Mouse (Mus musculus): ENCODE results near the gene Sarnp.
A peak's percentile ranks its signal among the peaks of the same experiment; 100 is the strongest.

Gene Sarnp

GRCm38 (mm10) chr10:128817033-128817432 is at the start of gene Sarnp:
Sarnp (plus strand) TSS chr10:128817333.
- no peak for DNase-seq

GRCm38 (mm10) chr10:128772895-128773294 is 44.2 kb upstream of the Sarnp start:
- DNase-seq, result no peak

GRCm38 (mm10) chr10:128773685-128774084 is 43.4 kb upstream of the Sarnp start:
- DNase-seq, result no peak

- DNase-seq, result no peak
Measured at GRCm38 (mm10) chr10:128778441-128778840, 38.7 kb upstream of the Sarnp start.

- no peak for DNase-seq
Measured at GRCm38 (mm10) chr10:128779011-128779795, 37.9 kb upstream of the Sarnp start.

GRCm38 (mm10) chr10:128780200-128780599 is 36.9 kb upstream of the Sarnp start:
- DNase-seq, result no peak

- DNase-seq, result no peak
Measured at GRCm38 (mm10) chr10:128790398-128791124, 26.6 kb upstream of the Sarnp start, which contains the start of gene Mmp19. Mmp19 (plus strand) TSS chr10:128790910.

GRCm38 (mm10) chr10:128792041-128792440 is 25.1 kb upstream of the Sarnp start:
- no peak for DNase-seq

- DNase-seq, result no peak
Measured at GRCm38 (mm10) chr10:128793258-128793657, 23.9 kb upstream of the Sarnp start.

GRCm38 (mm10) chr10:128794391-128794790 is 22.7 kb upstream of the Sarnp start:
- no peak for DNase-seq

GRCm38 (mm10) chr10:128795581-128795980 is 21.6 kb upstream of the Sarnp start:
- no peak for DNase-seq

GRCm38 (mm10) chr10:128798676-128799075 is 18.5 kb upstream of the Sarnp start:
- no peak for DNase-seq

- DNase-seq, result no peak
Measured at GRCm38 (mm10) chr10:128801981-128802495, 15.1 kb upstream of the Sarnp start.

GRCm38 (mm10) chr10:128802956-128803355 is 14.2 kb upstream of the Sarnp start:
- no peak for DNase-seq

GRCm38 (mm10) chr10:128803361-128803760 is 13.8 kb upstream of the Sarnp start:
- DNase-seq, result no peak

GRCm38 (mm10) chr10:128803771-128804270 is 13.3 kb upstream of the Sarnp start, which contains the start of gene Dnajc14:
Dnajc14 (plus strand) TSS chr10:128804062.
- DNase-seq, result peak; percentile 79

GRCm38 (mm10) chr10:128804271-128805091 is 12.7 kb upstream of the Sarnp start, which contains the start of gene Tmem198b:
Tmem198b (minus strand) TSS chr10:128804370.
- DNase-seq, result peak; percentile 83

- peak; percentile 94 for DNase-seq
Measured at GRCm38 (mm10) chr10:128805092-128806000, 11.8 kb upstream of the Sarnp start.

- peak; percentile 51 for DNase-seq
Measured at GRCm38 (mm10) chr10:128806086-128806485, 11.0 kb upstream of the Sarnp start.

- no peak for DNase-seq
Measured at GRCm38 (mm10) chr10:128807018-128807417, 10.1 kb upstream of the Sarnp start.

- DNase-seq, result peak; percentile 22
Measured at GRCm38 (mm10) chr10:128820217-128820616, 3.1 kb downstream of the Sarnp start.

Measured in cerebellum, adult 9-10 months (tissue).